Mouse (Mus musculus) limb, embryonic 12.5 days (tissue): ENCODE results near the gene Sf3b6. TPM values are rescaled to one million over a fixed set of nuclear protein-coding genes. Genes with fewer than 3 reads are reported as not detected.

Experiments
- ATAC-seq: fragments of 200-750 bp; cut with Nextera tagmentation; 2 replicates; pipeline ENCODE4 v1.8.0; 2017; ENCODE audit warnings: low read depth, moderate TSS enrichment; ENCODE audit not compliant: insufficient number of reproducible peaks, insufficient read depth, low FRiP score, low TSS enrichment
- H3K27ac ChIP-seq: fragments of 300-500 bp; sonication (generic); 2 replicates; pipeline ENCODE4 v1.5.1; 2016; ENCODE audit warnings: mild to moderate bottlenecking, moderate library complexity
- H3K27me3 ChIP-seq: fragments of 300-500 bp; sonication (generic); 2 replicates; pipeline ENCODE4 v1.6.1; 2016; ENCODE audit warnings: mild to moderate bottlenecking, moderate library complexity
- H3K36me3 ChIP-seq: fragments of 300-500 bp; sonication (generic); 2 replicates; pipeline ENCODE4 v1.6.1; 2016; ENCODE audit warnings: mild to moderate bottlenecking, moderate library complexity
- H3K4me1 ChIP-seq: fragments of 300-500 bp; sonication (generic); replicated peaks from 2 replicates; pipeline ENCODE4 v1.6.1; 2016
- H3K4me2 ChIP-seq: fragments of 300-500 bp; sonication (generic); 2 replicates; pipeline ENCODE4 v1.6.1; 2016; ENCODE audit warnings: mild to moderate bottlenecking, moderate library complexity
- H3K4me3 ChIP-seq: fragments of 300-500 bp; sonication (generic); replicated peaks from 2 replicates; pipeline ENCODE4 v1.5.1; 2016; ENCODE audit warnings: mild to moderate bottlenecking
- H3K9ac ChIP-seq: fragments of 300-500 bp; sonication (generic); replicated peaks from 2 replicates; pipeline ENCODE4 v1.6.1; 2016; ENCODE audit warnings: mild to moderate bottlenecking, moderate library complexity
- H3K9me3 ChIP-seq: fragments of 300-500 bp; sonication (generic); 2 replicates; pipeline ENCODE4 v1.6.1; 2016; ENCODE audit warnings: mild to moderate bottlenecking, moderate library complexity
- WGBS: fragments of 180-500 bp; shearing (Covaris S2); methylation state at CpG from one replicate; pipeline ENCODE4 v1.1.7; 2016; 5-methylcytosine and 5-hydroxymethylcytosine counted together
- polyA plus RNA-seq: library from polyadenylated mRNA; unstranded; fragments of >200 nt; fragmentation: Nextera tagmentation; extraction: Ambion mirVana; gene quantifications from 2 replicates; pipeline ENCODE4 v1.2.1, GENCODE M21; 2016

Gene Sf3b6
- polyA plus RNA-seq, 1 experiment from 2014 or later, result 310 TPM

- Histone ChIP-seq H3K4me2 (peak within 1 kb of the TSS; percentile 90), H3K27ac (no peak within 1 kb of the TSS), H3K4me3 (peak within 1 kb of the TSS; percentile 61), H3K4me1 (peaks cover 20% of the 10 kb centered on the region), H3K36me3 (no peaks in the 10 kb centered on the region), H3K27me3 (peaks cover 20% of the 10 kb centered on the region), H3K9me3 (no peaks in the 10 kb centered on the region), H3K9ac (peak within 1 kb of the TSS; percentile 75)
- ATAC-seq, result peak; percentile 80
- under 1% methylated on average over 35 of the region's 37 CpGs for WGBS
Measured at GRCm38 (mm10) chr12:4841392-4841887, 24.1 kb downstream of the Sf3b6 start, which contains the start of gene Fkbp1b. Gene Fkbp1b, minus strand, starts transcription at chr12:4841591.

- Histone ChIP-seq H3K27me3 (peaks cover 20% of the 10 kb centered on the region), H3K36me3 (no peaks in the 10 kb centered on the region), H3K4me1 (peaks cover 20% of the 10 kb centered on the region), H3K9ac (no peak overlapping the region), H3K9me3 (no peaks in the 10 kb centered on the region), H3K4me3 (no peak overlapping the region), H3K27ac (no peak overlapping the region), H3K4me2 (peak overlapping the region; percentile 72; the same call in 1 of the 2 replicates)
- 87% methylated on average over 8 of the region's 8 CpGs for WGBS
- ATAC-seq, result no peak
Measured at GRCm38 (mm10) chr12:4842456-4842855, 25.1 kb downstream of the Sf3b6 start.

- H3K9me3 ChIP-seq, result no peaks in the 10 kb centered on the region
- H3K27me3 ChIP-seq, result peaks cover 20% of the 10 kb centered on the region
- peak within 1 kb of the TSS; percentile 62 for H3K9ac ChIP-seq
- H3K4me3 ChIP-seq, result peak within 1 kb of the TSS; percentile 61
- peaks cover 20% of the 10 kb centered on the region for H3K4me1 ChIP-seq
- ATAC-seq, result peak; percentile 88
- H3K27ac ChIP-seq, result peak within 1 kb of the TSS; percentile 60; the same call in 1 of the 2 replicates
- no peaks in the 10 kb centered on the region for H3K36me3 ChIP-seq
- whole genome bisulfite sequencing, result 1% methylated on average over 30 of the region's 30 CpGs
- peak within 1 kb of the TSS; percentile 90 for H3K4me2 ChIP-seq
Measured at GRCm38 (mm10) chr12:4842890-4843597, 25.7 kb downstream of the Sf3b6 start, which contains the start of gene Wdcp. Gene Wdcp, plus strand, starts transcription at chr12:4843303.

- under 1% methylated on average over 12 of the region's 12 CpGs for WGBS
- Histone ChIP-seq H3K4me1 (peaks cover 20% of the 10 kb centered on the region), H3K9ac (peak overlapping the region; percentile 62), H3K27ac (peak overlapping the region; percentile 60; the same call in 1 of the 2 replicates), H3K27me3 (peaks cover 20% of the 10 kb centered on the region), H3K36me3 (peaks cover 1% of the 10 kb centered on the region; the same call in 1 of the 2 replicates), H3K9me3 (no peaks in the 10 kb centered on the region), H3K4me3 (peak overlapping the region; percentile 60), H3K4me2 (peak overlapping the region; percentile 72)
- no peak for ATAC-seq
Measured at GRCm38 (mm10) chr12:4843741-4844140, 26.4 kb downstream of the Sf3b6 start.

GRCm38 (mm10) chr12:4856160-4856559 lies 38.8 kb downstream of the Sf3b6 start:
- Histone ChIP-seq H3K27ac (no peak overlapping the region), H3K9ac (no peak overlapping the region), H3K4me3 (no peak overlapping the region), H3K9me3 (no peaks in the 10 kb centered on the region), H3K4me1 (peaks cover 7% of the 10 kb centered on the region), H3K4me2 (no peak overlapping the region), H3K27me3 (no peaks in the 10 kb centered on the region), H3K36me3 (peaks cover 56% of the 10 kb centered on the region)
- WGBS, result 97% methylated on average over 5 of the region's 5 CpGs
- no peak for ATAC-seq

- WGBS, result 99% methylated on average over 2 of the region's 2 CpGs
- peaks cover 51% of the 10 kb centered on the region for H3K36me3 ChIP-seq
- peaks cover 7% of the 10 kb centered on the region for H3K4me1 ChIP-seq
Measured at GRCm38 (mm10) chr12:4856834-4857233, 39.5 kb downstream of the Sf3b6 start.

GRCm38 (mm10) chr12:4859241-4859914 lies 42.0 kb downstream of the Sf3b6 start:
- ATAC-seq, result no peak
- H3K4me3 ChIP-seq, result no peak overlapping the region
- no peaks in the 10 kb centered on the region for H3K27me3 ChIP-seq
- H3K9ac ChIP-seq, result no peak overlapping the region
- H3K36me3 ChIP-seq, result peaks cover 34% of the 10 kb centered on the region
- H3K9me3 ChIP-seq, result no peaks in the 10 kb centered on the region
- H3K4me2 ChIP-seq, result no peak overlapping the region
- 0 out of 2 replicates have a peak overlapping the region, but pooled peaks have one; percentile 25 for H3K27ac ChIP-seq
- WGBS, result 51% methylated on average over 11 of the region's 11 CpGs
- peaks cover 16% of the 10 kb centered on the region for H3K4me1 ChIP-seq

More at GRCm38 (mm10) chr12:4856834-4857233, 39.5 kb downstream of the Sf3b6 start:
- ATAC-seq, result no peak
- no peak overlapping the region for H3K27ac ChIP-seq
- no peaks in the 10 kb centered on the region for H3K27me3 ChIP-seq
- H3K4me3 ChIP-seq, result no peak overlapping the region
- H3K4me2 ChIP-seq, result no peak overlapping the region
- no peak overlapping the region for H3K9ac ChIP-seq
- no peaks in the 10 kb centered on the region for H3K9me3 ChIP-seq

GRCm38 (mm10) chr12:4862672-4863071 lies 45.3 kb downstream of the Sf3b6 start:
- H3K4me3 ChIP-seq, result no peak overlapping the region
- H3K9ac ChIP-seq, result no peak overlapping the region
- 90% methylated on average over 4 of the region's 4 CpGs for WGBS
- H3K4me1 ChIP-seq, result peaks cover 17% of the 10 kb centered on the region
- H3K9me3 ChIP-seq, result no peaks in the 10 kb centered on the region
- H3K27me3 ChIP-seq, result no peaks in the 10 kb centered on the region
- peaks cover 8% of the 10 kb centered on the region for H3K36me3 ChIP-seq
- no peak overlapping the region for H3K27ac ChIP-seq
- ATAC-seq, result no peak
- H3K4me2 ChIP-seq, result no peak overlapping the region

GRCm38 (mm10) chr12:4863654-4864337 lies 46.5 kb downstream of the Sf3b6 start:
- no peaks in the 10 kb centered on the region for H3K9me3 ChIP-seq

GRCm38 (mm10) chr12:4864338-4864690 lies 47.0 kb downstream of the Sf3b6 start:
- peaks cover 3% of the 10 kb centered on the region; the same call in 1 of the 2 replicates for H3K36me3 ChIP-seq
- no peak overlapping the region for H3K4me3 ChIP-seq
- peaks cover 15% of the 10 kb centered on the region for H3K4me1 ChIP-seq
- H3K9ac ChIP-seq, result 0 out of 2 replicates have a peak overlapping the region, but pooled peaks have one; percentile 34
- H3K27ac ChIP-seq, result peak overlapping the region; percentile 78
- H3K9me3 ChIP-seq, result no peaks in the 10 kb centered on the region
- H3K4me2 ChIP-seq, result no peak overlapping the region
- WGBS, result 77% methylated on average over 4 of the region's 4 CpGs
- H3K27me3 ChIP-seq, result no peaks in the 10 kb centered on the region; the same call in 1 of the 2 replicates
- ATAC-seq, result no peak

More at GRCm38 (mm10) chr12:4863654-4864337, 46.5 kb downstream of the Sf3b6 start:
- peaks cover 3% of the 10 kb centered on the region; the same call in 1 of the 2 replicates for H3K36me3 ChIP-seq
- H3K4me1 ChIP-seq, result peaks cover 17% of the 10 kb centered on the region
- ATAC-seq, result no peak
- H3K4me3 ChIP-seq, result no peak overlapping the region
- no peaks in the 10 kb centered on the region; the same call in 1 of the 2 replicates for H3K27me3 ChIP-seq
- H3K4me2 ChIP-seq, result no peak overlapping the region
- H3K9ac ChIP-seq, result 0 out of 2 replicates have a peak overlapping the region, but pooled peaks have one; percentile 34
- H3K27ac ChIP-seq, result peak overlapping the region; percentile 78
- WGBS, result 71% methylated on average over 4 of the region's 4 CpGs
